Mouse (Mus musculus): ENCODE results near the gene Mthfs.

DNA sequence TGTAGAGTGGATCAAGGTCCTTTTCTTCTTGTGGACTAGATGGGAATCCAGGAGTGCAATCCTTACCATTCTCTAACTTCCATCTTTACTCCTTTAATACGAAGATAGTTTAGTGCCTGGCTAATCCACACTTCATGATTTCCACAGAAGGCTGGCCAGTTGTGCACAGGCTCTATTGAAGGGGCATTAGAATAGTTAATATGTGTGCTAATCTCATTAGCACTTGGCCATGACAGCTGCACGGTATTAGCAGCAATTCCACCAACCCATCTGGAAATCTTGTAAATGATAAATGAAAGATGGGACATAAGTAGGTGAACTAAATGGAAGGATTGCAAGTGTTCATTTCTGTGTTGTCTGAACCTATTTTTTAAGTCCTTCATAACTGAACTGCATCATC is 77.6 kb downstream of the Mthfs start:
- TF ChIP-seq POLR2A (IDR thresholded peaks at IDR 0.05; ENCODE audit: insufficient read length, low read depth) (no peak), E2F4 (IDR thresholded peaks at IDR 0.05; ENCODE audit: insufficient read depth) (no peak), MAX (IDR thresholded peaks at IDR 0.05; ENCODE audit: low read depth) (no peak), USF1 (IDR thresholded peaks at IDR 0.05; ENCODE audit: low read depth) (no peak), TCF3 (IDR thresholded peaks at IDR 0.05; ENCODE audit: insufficient read length, low read depth) (no peak), CEBPB (IDR thresholded peaks at IDR 0.05; ENCODE audit: insufficient read depth, poor library complexity, severe bottlenecking) (no peak), MYOG (IDR thresholded peaks at IDR 0.05; ENCODE audit: control insufficient read depth in 1 of 3, insufficient read depth in 1 of 3, insufficient read length in 2 of 3, low read depth in 2 of 3) (no peak), POLR2AphosphoS2 (IDR thresholded peaks at IDR 0.05; ENCODE audit: insufficient read length, low read depth) (no peak)
